Mouse (Mus musculus) heart, embryonic 10.5 days (tissue): ENCODE data around the gene Rpl6. TPM values are rescaled to one million over a fixed set of nuclear protein-coding genes. Genes with fewer than 3 reads are reported as not detected.

Experiments used
- DNase-seq: peaks from one replicate; pipeline ENCODE4 v3.0.0-alpha.2; 2017; ENCODE audit warnings: low spot score
- H3K27ac ChIP-seq: fragments of 300-500 bp; sonication (generic); 2 replicates; pipeline ENCODE4 v1.5.1; 2016; ENCODE audit warnings: mild to moderate bottlenecking
- H3K27me3 ChIP-seq: fragments of 300-500 bp; sonication (generic); 2 replicates; pipeline ENCODE4 v1.6.1; 2016; ENCODE audit warnings: mild to moderate bottlenecking; ENCODE audit not compliant: poor library complexity, insufficient read depth, severe bottlenecking
- H3K36me3 ChIP-seq: fragments of 300-500 bp; sonication (generic); 2 replicates; pipeline ENCODE4 v1.6.1; 2016; ENCODE audit warnings: mild to moderate bottlenecking, moderate library complexity
- H3K4me1 ChIP-seq: fragments of 300-500 bp; sonication (generic); 2 replicates; pipeline ENCODE4 v1.6.1; 2016; ENCODE audit warnings: mild to moderate bottlenecking
- H3K4me3 ChIP-seq: fragments of 300-500 bp; sonication (generic); 2 replicates; pipeline ENCODE4 v1.5.1; 2016; ENCODE audit warnings: mild to moderate bottlenecking, moderate library complexity
- H3K9me3 ChIP-seq: fragments of 300-500 bp; sonication (generic); 2 replicates; pipeline ENCODE4 v1.6.1; 2016; ENCODE audit warnings: mild to moderate bottlenecking, moderate library complexity
- WGBS: fragments of 180-500 bp; shearing (Covaris S2); methylation state at CpG from one replicate; pipeline ENCODE4 v1.1.7; 2016; 5-methylcytosine and 5-hydroxymethylcytosine counted together
- polyA plus RNA-seq: library from polyadenylated mRNA; unstranded; fragments of >200 nt; fragmentation: Nextera tagmentation; extraction: Ambion mirVana; gene quantifications from 2 replicates; pipeline ENCODE4 v1.2.1, GENCODE M21; 2016

Rpl6 gene
- polyA plus RNA-seq, 1 experiment from 2014 or later, result 580 TPM

DNA sequence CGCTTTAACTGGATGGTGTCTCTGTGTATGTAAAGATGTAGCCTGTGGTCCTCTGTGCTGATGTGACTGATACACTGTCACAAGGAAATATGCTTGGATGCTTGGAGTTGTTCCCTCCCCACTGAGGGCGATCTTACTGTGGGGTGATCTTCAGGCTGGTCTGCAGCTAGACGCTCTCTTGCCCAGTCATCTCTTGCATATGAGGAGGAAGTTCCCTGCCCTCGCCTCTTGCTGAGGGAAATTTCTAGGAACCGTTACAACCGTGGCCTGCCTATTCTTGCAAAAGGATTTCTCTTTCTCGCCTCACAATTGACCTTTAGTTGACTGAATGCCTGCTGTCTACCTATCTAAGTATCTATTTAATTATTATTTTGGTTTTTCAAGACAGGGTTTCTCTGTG is 50.7 kb downstream of the Rpl6 start:
- peaks cover 31% of the 10 kb centered on the region for H3K36me3 ChIP-seq
- no peak for DNase-seq
- 87% methylated on average over 7 of the region's 7 CpGs for WGBS
- no peak overlapping the region for H3K4me3 ChIP-seq
- H3K27me3 ChIP-seq, result no peaks in the 10 kb centered on the region
- no peak overlapping the region for H3K27ac ChIP-seq
- H3K9me3 ChIP-seq, result no peaks in the 10 kb centered on the region
- peaks cover 6% of the 10 kb centered on the region for H3K4me1 ChIP-seq

Other genes with a start within 250 kb of the Rpl6 start
- 0.06 TPM in 1 of 2 replicates, not detected in the other for gene Rph3a, start 194.4 kb upstream of the Rpl6 start, polyA plus RNA-seq
- 27.2 and 27.8 TPM in 2 replicates for gene Ptpn11, start 13.1 kb upstream of the Rpl6 start, polyA plus RNA-seq
- 3.9 and 4.8 TPM in 2 replicates for gene Hectd4, start 15.7 kb downstream of the Rpl6 start, polyA plus RNA-seq
- 71.9 and 80.3 TPM in 2 replicates for gene Trafd1, start 181.2 kb downstream of the Rpl6 start, polyA plus RNA-seq
- 47.3 and 50.7 TPM in 2 replicates for gene Naa25, start 193.5 kb downstream of the Rpl6 start, polyA plus RNA-seq
- 2.4 and 4.6 TPM in 2 replicates for gene Tmem116, start 247.4 kb downstream of the Rpl6 start, polyA plus RNA-seq
- gene Erp29, start 248.0 kb downstream of the Rpl6 start, polyA plus RNA-seq, result 153 and 160 TPM in 2 replicates